Mouse (Mus musculus): Measurements from ENCODE around the gene Hsd17b1.

DNA sequence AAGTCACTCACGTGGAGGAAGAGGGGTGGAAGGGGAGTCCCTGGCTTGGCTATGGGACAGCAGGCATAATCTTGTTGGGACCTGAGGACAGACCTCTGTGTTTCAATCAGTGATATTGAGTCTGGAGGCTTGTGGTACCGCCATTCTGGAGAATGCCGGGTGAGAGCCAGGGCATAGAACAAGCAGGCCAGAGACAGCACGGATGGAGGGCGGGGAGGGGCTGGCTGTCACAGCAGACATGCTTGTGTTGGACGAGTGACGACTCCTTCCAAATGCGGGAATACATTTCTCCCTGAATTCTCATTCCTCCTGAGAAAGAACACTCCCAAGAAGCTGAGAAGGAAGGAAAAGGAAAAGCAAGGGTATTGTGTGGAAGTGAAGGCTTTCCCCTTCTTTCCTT lies 26.6 kb upstream of the Hsd17b1 start:
- no peak for TF ChIP-seq CTCF (IDR thresholded peaks at IDR 0.05; ENCODE audit: control insufficient read depth, insufficient read depth, insufficient replicate concordance, low read depth, low read length)
- TF ChIP-seq POLR2A (IDR thresholded peaks at IDR 0.05; ENCODE audit: control insufficient read depth, low read depth, low read length): no peak
